Mouse (Mus musculus) spleen, adult 2 months (tissue): ENCODE results near the gene Snd1. TPM values are rescaled to one million over a fixed set of nuclear protein-coding genes. Genes with fewer than 3 reads are reported as not detected.

Source experiments
- DNase-seq, 2 experiments: peaks; one replicate each; pipeline versions ENCODE4 v3.0.0 to v3.0.0-alpha.2; 2012 to 2021; ENCODE audit warnings: low spot score in 2 of 2, low read depth in 1 of 2
- H3K27ac ChIP-seq: fragments of 200-500 bp; 2 replicates; pipeline ENCODE4 v1.5.1; 2012; ENCODE audit warnings: low read length, inconsistent platforms; ENCODE audit not compliant: insufficient read depth
- H3K27me3 ChIP-seq: fragments of 200-500 bp; 2 replicates; pipeline ENCODE4 v1.6.1; 2012; ENCODE audit warnings: mild to moderate bottlenecking, moderate library complexity, low read length, inconsistent platforms; ENCODE audit not compliant: control insufficient read depth, insufficient read depth
- H3K36me3 ChIP-seq: fragments of 200-500 bp; 2 replicates; pipeline ENCODE4 v1.6.1; 2012; ENCODE audit warnings: mild to moderate bottlenecking, low read length, inconsistent platforms; ENCODE audit not compliant: control insufficient read depth, insufficient read depth
- H3K4me1 ChIP-seq: fragments of 200-500 bp; 2 replicates; pipeline ENCODE4 v1.6.1; 2011; ENCODE audit warnings: inconsistent platforms; ENCODE audit not compliant: control insufficient read depth, insufficient read depth, insufficient read length
- H3K4me3 ChIP-seq: fragments of 200-500 bp; 2 replicates; pipeline ENCODE4 v1.5.1; 2011; ENCODE audit warnings: mild to moderate bottlenecking, inconsistent platforms; ENCODE audit not compliant: insufficient read depth, insufficient read length; ENCODE audit errors: extremely low read depth
- CTCF ChIP-seq: fragments of 200-500 bp; IDR thresholded peaks from 2 replicates; pipeline ENCODE4 v1.5.1; 2011; ENCODE audit warnings: mild to moderate bottlenecking, inconsistent platforms; ENCODE audit not compliant: insufficient read depth, insufficient read length, insufficient replicate concordance; ENCODE audit errors: extremely low read depth
- POLR2A ChIP-seq: fragments of 200-500 bp; IDR thresholded peaks from 2 replicates; pipeline ENCODE4 v1.6.1; 2011; ENCODE audit warnings: low read depth, low read length, inconsistent platforms
- WGBS: fragments of 180-500 bp; shearing (Covaris S2); methylation state at CpG from one replicate; pipeline ENCODE4 v1.1.7; 2018; 5-methylcytosine and 5-hydroxymethylcytosine counted together
- polyA plus RNA-seq: library from polyadenylated mRNA; depleted of rRNA; stranded (reverse); fragments of >200 nt; gene quantifications from 2 replicates; pipeline ENCODE4 v1.2.3, GENCODE M21; 2012

Gene Snd1
- polyA plus RNA-seq, 1 experiment = 55.0 TPM

- Histone ChIP-seq H3K4me3 (no peak overlapping the region), H3K27ac (no peak overlapping the region), H3K36me3 (peaks cover 5% of the 10 kb centered on the region), H3K27me3 (no peaks in the 10 kb centered on the region), H3K4me1 (no peaks in the 10 kb centered on the region; the same call in 1 of the 2 replicates)
- DNase-seq = no peak
- 81% methylated on average over 3 of the region's 3 CpGs for WGBS
- TF ChIP-seq CTCF (no peak), POLR2A (no peak)
Measured at GRCm38 (mm10) chr6:28622963-28623362, 148.0 kb downstream of the Snd1 start.

GRCm38 (mm10) chr6:28628408-28628807, 153.5 kb downstream of the Snd1 start:
- no peaks in the 10 kb centered on the region for H3K27me3 ChIP-seq
- no peak for DNase-seq
- peaks cover 5% of the 10 kb centered on the region for H3K36me3 ChIP-seq
- H3K27ac ChIP-seq = no peak overlapping the region
- TF ChIP-seq POLR2A (no peak), CTCF (no peak)
- H3K4me1 ChIP-seq = no peaks in the 10 kb centered on the region
- 82% methylated on average over 1 of the region's 1 CpGs for WGBS
- H3K4me3 ChIP-seq = no peak overlapping the region

- H3K4me1 ChIP-seq = no peaks in the 10 kb centered on the region
- DNase-seq = no peak
- TF ChIP-seq POLR2A (no peak), CTCF (no peak)
- 92% methylated on average over 2 of the region's 2 CpGs for WGBS
- no peaks in the 10 kb centered on the region for H3K27me3 ChIP-seq
- no peak overlapping the region for H3K27ac ChIP-seq
- H3K36me3 ChIP-seq = peaks cover 5% of the 10 kb centered on the region
- no peak overlapping the region for H3K4me3 ChIP-seq
Measured at GRCm38 (mm10) chr6:28629866-28630265, 154.9 kb downstream of the Snd1 start.

GRCm38 (mm10) chr6:28630926-28631325, 156.0 kb downstream of the Snd1 start:
- TF ChIP-seq POLR2A = no peak
- no peak for TF ChIP-seq CTCF
- no peak overlapping the region for H3K4me3 ChIP-seq
- no peaks in the 10 kb centered on the region for H3K27me3 ChIP-seq
- no peaks in the 10 kb centered on the region for H3K4me1 ChIP-seq
- no peak overlapping the region for H3K27ac ChIP-seq
- peaks cover 5% of the 10 kb centered on the region for H3K36me3 ChIP-seq
- no peak for DNase-seq
- WGBS = 91% methylated on average over 2 of the region's 2 CpGs

DNA sequence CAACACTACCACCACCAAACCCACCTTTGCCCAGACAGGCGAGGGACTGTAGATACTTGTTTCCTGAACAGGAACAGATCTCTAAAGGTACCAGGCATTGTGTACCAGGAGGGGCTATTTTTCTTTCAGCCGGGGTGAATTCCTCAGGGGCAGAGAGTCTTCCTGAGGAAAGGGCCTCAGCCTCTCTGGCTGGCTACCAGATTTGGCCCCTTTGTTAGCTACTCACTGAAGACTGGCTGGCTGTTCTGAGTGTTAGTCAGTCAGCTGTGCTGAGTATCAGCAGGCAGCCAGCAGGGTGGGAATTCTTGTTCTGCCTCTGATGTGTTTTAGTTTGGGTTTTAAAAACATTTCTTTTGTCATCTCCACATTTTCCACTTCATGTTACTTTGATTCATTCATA, 158.2 kb downstream of the Snd1 start:
- 91% methylated on average over 2 of the region's 2 CpGs for WGBS
- no peak overlapping the region for H3K27ac ChIP-seq
- no peaks in the 10 kb centered on the region for H3K27me3 ChIP-seq
- TF ChIP-seq CTCF (no peak), POLR2A (no peak)
- H3K4me3 ChIP-seq = no peak overlapping the region
- DNase-seq = no peak
- H3K4me1 ChIP-seq = no peaks in the 10 kb centered on the region
- no peaks in the 10 kb centered on the region; the same call in 1 of the 2 replicates for H3K36me3 ChIP-seq

- H3K27ac ChIP-seq = no peak overlapping the region
- no peak overlapping the region for H3K4me3 ChIP-seq
- WGBS = 88% methylated on average over 3 of the region's 3 CpGs
- H3K4me1 ChIP-seq = no peaks in the 10 kb centered on the region
- no peak for DNase-seq
- TF ChIP-seq POLR2A = no peak
- TF ChIP-seq CTCF = no peak
- H3K27me3 ChIP-seq = no peaks in the 10 kb centered on the region
- H3K36me3 ChIP-seq = no peaks in the 10 kb centered on the region
Measured at GRCm38 (mm10) chr6:28633656-28634055, 158.7 kb downstream of the Snd1 start.

GRCm38 (mm10) chr6:28635092-28635491, 160.2 kb downstream of the Snd1 start:
- no peak overlapping the region for H3K27ac ChIP-seq
- no peaks in the 10 kb centered on the region for H3K27me3 ChIP-seq
- 96% methylated on average over 1 of the region's 1 CpGs for WGBS
- H3K4me3 ChIP-seq = no peak overlapping the region
- TF ChIP-seq POLR2A = no peak
- TF ChIP-seq CTCF = no peak
- DNase-seq = no peak
- H3K4me1 ChIP-seq = no peaks in the 10 kb centered on the region
- no peaks in the 10 kb centered on the region for H3K36me3 ChIP-seq
